Mouse (Mus musculus): ENCODE results near the gene Creb5. TPM values are rescaled to one million over a fixed set of nuclear protein-coding genes. Genes with fewer than 3 reads are reported as not detected.

The Creb5 gene
- polyA plus RNA-seq, 1 experiment from 2014 or later = 9.5 TPM

- no peak for ATAC-seq (ENCODE audit: insufficient read depth, low FRiP score, low read depth)
- no peak overlapping the region for H3K4me2 ChIP-seq
- no peak overlapping the region for H3K4me3 ChIP-seq (replicated peaks)
- H3K36me3 ChIP-seq = no peaks in the 10 kb centered on the region
- WGBS = 47% methylated on average over 10 of the region's 10 CpGs
- peaks cover 6% of the 10 kb centered on the region; the same call in 1 of the 2 replicates for H3K4me1 ChIP-seq
- no peak overlapping the region for H3K27ac ChIP-seq
- H3K9me3 ChIP-seq = no peaks in the 10 kb centered on the region
- no peaks in the 10 kb centered on the region for H3K27me3 ChIP-seq (replicated peaks)
- H3K9ac ChIP-seq = no peak overlapping the region
Observed at GRCm38 (mm10) chr6:53584718-53585405, 297.8 kb downstream of the Creb5 start.

DNA sequence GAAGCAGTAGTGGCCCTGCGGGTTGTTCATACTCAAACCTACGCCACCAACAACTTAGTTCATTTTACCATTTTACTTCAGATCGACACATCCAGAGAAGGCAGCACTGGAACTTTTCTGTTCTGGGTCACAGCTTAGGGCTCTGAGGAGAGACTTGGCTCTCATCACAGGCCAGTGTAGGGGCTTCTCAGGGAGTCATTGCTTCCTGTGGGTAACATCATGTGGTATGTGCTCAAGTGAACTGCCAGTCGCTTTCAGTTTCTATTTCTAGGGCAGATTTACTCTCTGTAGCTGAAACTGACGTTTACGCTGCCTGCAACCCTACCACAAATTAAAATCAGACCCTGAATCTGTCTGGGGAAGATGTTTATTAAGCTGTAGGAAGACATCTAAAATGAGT is 302.7 kb downstream of the Creb5 start:
- peaks cover 1% of the 10 kb centered on the region; the same call in 1 of the 2 replicates for H3K4me1 ChIP-seq
- H3K4me2 ChIP-seq = no peak overlapping the region
- no peak overlapping the region for H3K4me3 ChIP-seq (replicated peaks)
- no peaks in the 10 kb centered on the region for H3K27me3 ChIP-seq (replicated peaks)
- ATAC-seq (ENCODE audit: insufficient read depth, low FRiP score, low read depth) = no peak
- no peak overlapping the region for H3K27ac ChIP-seq
- H3K9me3 ChIP-seq = no peaks in the 10 kb centered on the region
- 75% methylated on average over 6 of the region's 6 CpGs for WGBS
- no peaks in the 10 kb centered on the region for H3K36me3 ChIP-seq
- no peak overlapping the region for H3K9ac ChIP-seq

- Histone ChIP-seq H3K4me1 (no peaks in the 10 kb centered on the region), H3K36me3 (no peaks in the 10 kb centered on the region), H3K9me3 (no peaks in the 10 kb centered on the region), H3K9ac (no peak overlapping the region), H3K4me2 (no peak overlapping the region), H3K4me3 (replicated peaks) (no peak overlapping the region), H3K27ac (no peak overlapping the region), H3K27me3 (replicated peaks) (no peaks in the 10 kb centered on the region)
- WGBS = 81% methylated on average over 5 of the region's 5 CpGs
- no peak for ATAC-seq (ENCODE audit: insufficient read depth, low FRiP score, low read depth)
Observed at GRCm38 (mm10) chr6:53592230-53592629, 305.2 kb downstream of the Creb5 start.

DNA sequence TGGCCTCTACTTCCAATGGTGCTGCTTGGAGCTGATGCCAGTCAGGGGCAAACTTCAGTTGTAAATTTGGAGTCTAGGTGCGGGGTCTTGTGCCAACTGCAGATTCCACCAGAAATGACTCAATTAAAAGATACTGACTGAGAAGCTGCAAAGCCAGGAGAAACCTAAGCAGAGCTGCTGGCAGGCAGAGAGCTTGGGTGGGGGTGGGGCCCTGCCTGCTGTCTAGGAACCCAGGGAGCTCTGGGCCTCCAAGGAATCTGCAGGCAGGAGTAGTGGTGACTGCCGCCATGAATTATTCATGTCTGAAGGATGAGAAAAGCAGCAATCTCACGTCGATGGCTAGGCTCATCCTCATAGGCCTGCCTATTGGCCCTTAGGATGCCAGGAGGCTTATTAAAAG is 306.5 kb downstream of the Creb5 start:
- H3K27ac ChIP-seq = no peak overlapping the region
- no peaks in the 10 kb centered on the region for H3K27me3 ChIP-seq (replicated peaks)
- no peak overlapping the region for H3K4me3 ChIP-seq (replicated peaks)
- H3K4me1 ChIP-seq = no peaks in the 10 kb centered on the region
- no peaks in the 10 kb centered on the region for H3K36me3 ChIP-seq
- no peak for ATAC-seq (ENCODE audit: insufficient read depth, low FRiP score, low read depth)
- H3K9me3 ChIP-seq = no peaks in the 10 kb centered on the region
- H3K9ac ChIP-seq = no peak overlapping the region
- 41% methylated on average over 4 of the region's 4 CpGs for WGBS
- no peak overlapping the region for H3K4me2 ChIP-seq

- H3K36me3 ChIP-seq = no peaks in the 10 kb centered on the region
- WGBS = 75% methylated on average over 4 of the region's 4 CpGs
- no peak overlapping the region for H3K4me3 ChIP-seq (replicated peaks)
- no peak overlapping the region for H3K9ac ChIP-seq
- no peak for ATAC-seq (ENCODE audit: insufficient read depth, low FRiP score, low read depth)
- H3K27ac ChIP-seq = no peak overlapping the region
- H3K27me3 ChIP-seq (replicated peaks) = no peaks in the 10 kb centered on the region
- no peaks in the 10 kb centered on the region for H3K9me3 ChIP-seq
- H3K4me1 ChIP-seq = no peaks in the 10 kb centered on the region
- H3K4me2 ChIP-seq = no peak overlapping the region
Observed at GRCm38 (mm10) chr6:53594316-53594715, 307.2 kb downstream of the Creb5 start.

- H3K9ac ChIP-seq = no peak overlapping the region
- no peak for ATAC-seq (ENCODE audit: insufficient read depth, low FRiP score, low read depth)
- 80% methylated on average over 2 of the region's 2 CpGs for WGBS
Observed at GRCm38 (mm10) chr6:53596402-53596801, 309.3 kb downstream of the Creb5 start.

GRCm38 (mm10) chr6:53603041-53603440 is 316.0 kb downstream of the Creb5 start:
- no peak overlapping the region for H3K9ac ChIP-seq
- 90% methylated on average over 3 of the region's 3 CpGs for WGBS
- H3K36me3 ChIP-seq = no peaks in the 10 kb centered on the region; the same call in 1 of the 2 replicates
- no peaks in the 10 kb centered on the region for H3K9me3 ChIP-seq
- no peak overlapping the region for H3K4me2 ChIP-seq
- no peak overlapping the region for H3K27ac ChIP-seq
- H3K27me3 ChIP-seq (replicated peaks) = no peaks in the 10 kb centered on the region
- no peaks in the 10 kb centered on the region for H3K4me1 ChIP-seq
- H3K4me3 ChIP-seq (replicated peaks) = no peak overlapping the region
- no peak for ATAC-seq (ENCODE audit: insufficient read depth, low FRiP score, low read depth)

More at GRCm38 (mm10) chr6:53596402-53596801, 309.3 kb downstream of the Creb5 start:
- Histone ChIP-seq H3K36me3 (no peaks in the 10 kb centered on the region), H3K4me2 (no peak overlapping the region), H3K27ac (no peak overlapping the region), H3K4me1 (no peaks in the 10 kb centered on the region), H3K4me3 (replicated peaks) (no peak overlapping the region), H3K27me3 (replicated peaks) (no peaks in the 10 kb centered on the region), H3K9me3 (no peaks in the 10 kb centered on the region)

GRCm38 (mm10) chr6:53603695-53604094 is 316.6 kb downstream of the Creb5 start:
- no peak overlapping the region for H3K4me3 ChIP-seq (replicated peaks)
- H3K27ac ChIP-seq = no peak overlapping the region
- no peak overlapping the region for H3K9ac ChIP-seq
- H3K4me1 ChIP-seq = no peaks in the 10 kb centered on the region
- 81% methylated on average over 5 of the region's 5 CpGs for WGBS
- H3K27me3 ChIP-seq (replicated peaks) = no peaks in the 10 kb centered on the region
- H3K9me3 ChIP-seq = no peaks in the 10 kb centered on the region
- no peak overlapping the region for H3K4me2 ChIP-seq
- H3K36me3 ChIP-seq = no peaks in the 10 kb centered on the region; the same call in 1 of the 2 replicates
- ATAC-seq (ENCODE audit: insufficient read depth, low FRiP score, low read depth) = no peak

DNA sequence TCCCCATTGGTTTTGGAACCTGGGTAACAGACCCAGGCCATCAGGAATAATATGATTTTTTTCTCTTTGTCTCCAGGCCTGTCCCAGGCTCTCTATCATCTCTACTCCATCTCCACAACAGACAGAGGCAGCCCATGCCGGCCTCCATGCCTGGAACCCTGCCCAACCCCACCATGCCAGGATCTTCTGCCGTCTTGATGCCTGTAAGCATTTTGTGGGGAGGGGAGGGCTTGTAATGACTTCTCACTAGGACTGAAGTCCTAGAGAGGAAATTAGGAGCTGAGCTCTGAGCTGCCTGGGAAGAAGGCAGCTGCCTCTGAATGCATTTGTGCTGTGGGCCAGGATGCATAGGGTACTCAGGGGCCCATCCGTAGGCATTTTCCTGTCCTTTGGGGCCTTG is 317.3 kb downstream of the Creb5 start:
- ATAC-seq (ENCODE audit: insufficient read depth, low FRiP score, low read depth) = no peak
- Histone ChIP-seq H3K27me3 (replicated peaks) (no peaks in the 10 kb centered on the region), H3K4me1 (no peaks in the 10 kb centered on the region), H3K9me3 (no peaks in the 10 kb centered on the region), H3K4me3 (replicated peaks) (no peak overlapping the region), H3K9ac (no peak overlapping the region), H3K4me2 (no peak overlapping the region), H3K27ac (no peak overlapping the region), H3K36me3 (no peaks in the 10 kb centered on the region; the same call in 1 of the 2 replicates)
- WGBS = 82% methylated on average over 3 of the region's 3 CpGs

GRCm38 (mm10) chr6:53605184-53605583 is 318.1 kb downstream of the Creb5 start:
- Histone ChIP-seq H3K9me3 (no peaks in the 10 kb centered on the region), H3K9ac (no peak overlapping the region), H3K4me2 (no peak overlapping the region), H3K4me3 (replicated peaks) (no peak overlapping the region), H3K27me3 (replicated peaks) (no peaks in the 10 kb centered on the region), H3K36me3 (no peaks in the 10 kb centered on the region; the same call in 1 of the 2 replicates), H3K27ac (no peak overlapping the region), H3K4me1 (no peaks in the 10 kb centered on the region)
- 75% methylated on average over 2 of the region's 2 CpGs for WGBS
- no peak for ATAC-seq (ENCODE audit: insufficient read depth, low FRiP score, low read depth)

DNA sequence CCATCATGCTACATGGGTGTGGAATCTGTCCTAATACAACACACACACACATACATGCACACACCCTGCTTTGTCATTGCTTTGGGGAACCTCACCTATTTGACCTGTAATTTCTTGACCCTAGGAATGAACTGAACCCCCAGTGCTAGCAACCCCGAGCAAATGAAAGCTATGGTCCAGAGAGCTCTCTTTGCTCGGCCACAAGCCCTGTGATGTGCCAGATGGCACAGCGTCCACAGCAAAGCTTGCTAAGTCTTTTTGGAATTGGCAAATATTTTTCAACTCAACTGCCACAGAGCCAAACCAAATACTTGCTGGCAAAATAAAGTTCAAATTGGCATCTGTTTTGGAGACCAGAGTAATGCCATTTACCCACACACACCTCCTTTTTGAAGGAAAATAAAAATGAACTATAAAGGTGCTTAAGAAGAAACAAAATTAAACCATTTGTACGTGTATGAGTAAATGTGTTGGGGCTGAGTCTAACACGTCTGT is 324.4 kb downstream of the Creb5 start:
- Histone ChIP-seq H3K27me3 (replicated peaks) (no peaks in the 10 kb centered on the region), H3K4me1 (no peaks in the 10 kb centered on the region), H3K4me2 (no peak overlapping the region), H3K9ac (no peak overlapping the region), H3K9me3 (no peaks in the 10 kb centered on the region), H3K4me3 (replicated peaks) (no peak overlapping the region), H3K36me3 (no peaks in the 10 kb centered on the region), H3K27ac (no peak overlapping the region)
- WGBS = 80% methylated on average over 5 of the region's 5 CpGs
- no peak for ATAC-seq (ENCODE audit: insufficient read depth, low FRiP score, low read depth)

DNA sequence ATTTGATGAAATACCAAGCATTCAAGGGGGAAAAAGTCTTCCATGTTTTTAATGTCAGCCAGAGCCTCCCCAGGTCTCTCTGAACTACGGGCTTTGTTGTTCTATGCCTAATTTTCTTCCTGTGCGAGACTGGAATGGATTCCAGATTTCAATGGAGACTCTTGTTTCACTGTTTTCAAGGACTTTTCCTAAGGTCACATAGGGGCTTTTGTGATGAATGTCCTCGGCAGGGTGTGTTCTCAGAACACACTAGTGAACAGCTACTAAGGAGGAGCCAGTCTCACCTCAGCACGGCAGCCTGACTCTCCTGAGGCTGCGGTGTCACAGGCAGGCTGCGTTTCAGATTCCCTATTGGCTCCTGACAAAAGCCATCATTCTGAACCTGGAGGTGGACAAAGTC is 325.6 kb downstream of the Creb5 start:
- WGBS = 43% methylated on average over 6 of the region's 6 CpGs
- H3K36me3 ChIP-seq = no peaks in the 10 kb centered on the region
- no peak overlapping the region for H3K4me2 ChIP-seq
- H3K4me3 ChIP-seq (replicated peaks) = no peak overlapping the region
- no peak overlapping the region for H3K9ac ChIP-seq
- no peak overlapping the region for H3K27ac ChIP-seq
- no peaks in the 10 kb centered on the region for H3K9me3 ChIP-seq
- no peaks in the 10 kb centered on the region for H3K27me3 ChIP-seq (replicated peaks)
- H3K4me1 ChIP-seq = no peaks in the 10 kb centered on the region
- ATAC-seq (ENCODE audit: insufficient read depth, low FRiP score, low read depth) = no peak

Measured in stomach, embryonic 15.5 days (tissue).